Mouse (Mus musculus) T-helper 1 cell (primary cell): ENCODE data around the gene Rps6ka3.

ENCODE experiments used
- in situ Hi-C: fragments of 300-600 bp; cut with MboI, MseI; formaldehyde crosslinking; loops from one replicate; pipeline ENCODE4 v1.15.1; 2025; ENCODE audit warnings: high pct_unique_total_duplicates

Gene Rps6ka3

DNA sequence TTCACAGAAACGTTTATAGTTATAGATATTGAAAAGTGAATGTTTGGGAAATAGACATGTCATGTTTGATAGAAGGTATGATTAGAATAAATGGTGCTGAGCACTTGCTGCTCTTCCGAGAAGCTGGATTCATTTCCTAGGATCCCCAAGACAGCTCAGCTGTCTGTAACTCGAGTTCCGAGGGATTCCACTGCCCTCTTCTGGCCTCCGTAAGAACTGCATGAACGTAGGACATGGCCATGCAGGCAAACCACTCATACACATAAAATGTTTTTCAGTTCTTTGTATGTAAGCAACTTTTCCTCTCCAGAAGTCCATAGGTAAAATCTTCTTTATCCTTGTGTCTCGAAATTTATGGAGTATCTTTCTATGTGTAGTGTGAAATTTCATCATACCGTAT lies 111.2 kb downstream of the Rps6ka3 start:
- in situ Hi-C loops: no loop called here

GRCm38 (mm10) chrX:159364506-159364905 lies 154.4 kb downstream of the Rps6ka3 start:
- in situ Hi-C loops: no loop called here

- in situ Hi-C loops: no loop called here
Measured at GRCm38 (mm10) chrX:159371831-159372752, 162.0 kb downstream of the Rps6ka3 start, which contains the start of gene Eif1ax. Eif1ax (plus strand) TSS chrX:159372178.

DNA sequence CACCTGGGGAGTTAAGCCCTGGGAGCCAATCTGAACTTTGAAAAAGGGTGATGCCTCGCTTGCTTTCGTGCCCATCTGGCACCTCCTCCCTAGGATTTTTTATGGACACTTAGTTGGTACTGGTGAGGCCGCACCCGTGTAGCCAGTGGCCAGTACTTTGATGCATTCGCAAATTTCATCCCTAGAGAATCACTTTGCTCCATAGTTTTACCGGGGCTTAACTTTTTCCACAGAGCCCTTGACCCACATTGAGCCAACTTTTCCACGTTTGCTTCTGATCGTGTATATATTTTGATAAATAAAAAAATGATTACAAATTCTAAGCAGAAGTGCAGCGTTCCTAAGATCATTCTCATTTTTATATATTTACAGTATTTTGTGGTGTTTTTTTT lies 162.6 kb downstream of the Rps6ka3 start:
- in situ Hi-C loops: no loop called here

DNA sequence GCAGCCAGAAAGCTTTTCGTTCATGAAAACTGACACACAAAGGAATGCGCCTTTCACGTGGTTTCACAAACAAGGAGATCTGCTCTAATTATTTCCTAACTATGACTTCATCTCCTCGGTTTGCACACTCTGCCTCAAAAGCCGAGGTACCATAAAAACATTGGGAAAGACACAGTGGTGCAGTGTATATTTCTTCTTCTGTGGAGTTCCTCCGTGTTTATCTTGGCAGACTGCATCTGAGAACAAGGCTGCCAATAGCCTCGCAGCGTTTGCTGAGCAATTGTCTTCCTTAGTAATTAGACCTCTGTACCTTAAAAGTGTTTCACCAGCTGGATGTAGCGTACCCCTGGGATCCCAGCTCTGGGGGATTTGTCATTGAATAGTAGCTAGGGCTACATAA lies 177.0 kb downstream of the Rps6ka3 start:
- in situ Hi-C loops: no loop called here

- in situ Hi-C loops: no loop called here
Measured at GRCm38 (mm10) chrX:159388953-159389352, 178.8 kb downstream of the Rps6ka3 start.

GRCm38 (mm10) chrX:159390347-159390962 lies 180.3 kb downstream of the Rps6ka3 start:
- in situ Hi-C loops: no loop called here

- in situ Hi-C loops: no loop called here
Measured at GRCm38 (mm10) chrX:159391239-159391638, 181.1 kb downstream of the Rps6ka3 start.

DNA sequence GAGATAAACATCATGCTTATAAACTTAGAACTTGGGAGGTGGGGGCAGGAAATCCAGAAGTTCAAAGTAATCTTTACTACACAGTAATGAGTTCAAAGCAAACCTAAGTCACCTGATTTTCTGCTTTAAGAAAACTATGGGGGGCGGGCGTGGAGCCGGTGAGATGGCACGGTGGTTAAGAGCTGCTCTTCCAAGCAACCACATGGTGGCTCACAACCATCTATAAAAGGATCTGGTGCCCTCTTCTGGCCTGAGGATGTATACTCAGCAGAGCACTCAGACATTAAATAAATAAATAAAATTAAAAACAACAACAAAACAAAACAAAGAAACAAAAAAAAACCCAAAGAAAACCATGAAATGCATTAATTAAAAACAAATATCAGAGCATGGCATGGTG lies 199.1 kb downstream of the Rps6ka3 start:
- in situ Hi-C loops: no loop called here

DNA sequence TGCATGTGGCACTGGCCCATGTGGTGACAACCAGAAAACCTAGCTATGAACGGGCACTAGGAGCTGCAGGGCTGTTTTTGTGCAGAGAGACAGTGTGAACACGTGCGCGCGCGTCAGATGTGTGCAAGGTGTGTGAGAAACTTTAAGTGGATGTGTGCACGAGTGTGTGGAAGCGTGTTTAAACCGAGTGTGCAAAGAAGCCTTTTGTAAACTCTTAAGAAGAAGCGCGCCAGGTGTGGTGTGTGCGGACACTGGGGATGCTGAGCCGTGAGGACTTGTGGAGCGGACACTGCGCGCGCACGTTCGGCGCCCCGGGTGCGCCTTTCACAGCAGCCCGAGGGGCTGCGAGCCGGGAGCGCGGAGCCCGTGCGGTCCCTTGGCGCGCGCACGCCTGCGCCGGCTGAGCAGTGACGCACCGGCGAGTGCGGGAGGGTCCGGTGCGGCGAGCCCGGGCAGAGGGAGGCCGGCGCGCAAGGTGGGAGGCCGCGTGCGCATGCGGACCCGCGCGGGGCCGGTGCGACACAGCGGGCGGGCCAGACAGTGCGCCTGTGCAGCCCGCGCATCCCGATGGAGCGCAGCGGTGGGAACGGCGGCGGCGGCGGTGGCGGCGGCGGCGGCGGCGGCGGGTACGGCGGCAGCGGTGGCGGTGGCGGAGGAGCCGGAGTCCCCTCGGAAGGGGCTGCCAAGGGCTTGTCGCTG lies 204.2 kb downstream of the Rps6ka3 start, which contains the start of gene Map7d2:
Map7d2 (plus strand) TSS at position 443 of the 699 bp plus-strand sequence.
- in situ Hi-C loops: no loop called here

GRCm38 (mm10) chrX:159414829-159415673 lies 204.9 kb downstream of the Rps6ka3 start:
- in situ Hi-C loops: no loop called here
